Mouse (Mus musculus): Measurements from ENCODE around the gene Pnma3.
"Not testable (repeated sequence)": the region's sequence is repeated elsewhere in the genome, so short reads cannot be mapped to it uniquely, and the experiment has no call there.

The Pnma3 gene

GRCm38 (mm10) chrX:73064415-73064793 lies at the start of gene Pnma3:
Gene Pnma3 (plus strand): TSS chrX:73064787.
- DNase-seq (ENCODE audit: low read depth, low spot score), result no peak

- DNase-seq (ENCODE audit: low read depth, low spot score), result no peak
These were observed 27.6 kb upstream of the Pnma3 start, which contains the start of gene Pnma5 for GRCm38 (mm10) chrX:73037003-73037402. Gene Pnma5 (minus strand): TSS chrX:73037103.

GRCm38 (mm10) chrX:73038831-73039230 lies 25.8 kb upstream of the Pnma3 start:
- no peak for DNase-seq (ENCODE audit: low read depth, low spot score)

GRCm38 (mm10) chrX:73039666-73040065 lies 24.9 kb upstream of the Pnma3 start:
- peak; percentile 35 for DNase-seq (ENCODE audit: low read depth, low spot score)

- peak; percentile 90 for DNase-seq (ENCODE audit: low read depth, low spot score)
These were observed 10.6 kb upstream of the Pnma3 start for GRCm38 (mm10) chrX:73053860-73054563.

- no peak for DNase-seq (ENCODE audit: low read depth, low spot score)
These were observed 3.1 kb upstream of the Pnma3 start for GRCm38 (mm10) chrX:73061528-73061927.

GRCm38 (mm10) chrX:73062323-73062722 lies 2.3 kb upstream of the Pnma3 start:
- DNase-seq (ENCODE audit: low read depth, low spot score), result no peak

- no peak for DNase-seq (ENCODE audit: low read depth, low spot score)
These were observed 824 bp upstream of the Pnma3 start for GRCm38 (mm10) chrX:73063512-73064414.

- not testable (repeated sequence) for DNase-seq (ENCODE audit: low read depth, low spot score)
These were observed 2.3 kb downstream of the Pnma3 start for GRCm38 (mm10) chrX:73066765-73067312.

GRCm38 (mm10) chrX:73082267-73083055 lies 17.9 kb downstream of the Pnma3 start, which contains the start of gene Xlr4a:
Gene Xlr4a (minus strand): TSS chrX:73082478.
- DNase-seq (ENCODE audit: low read depth, low spot score), result not testable (repeated sequence)

GRCm38 (mm10) chrX:73096941-73097508 lies 32.4 kb downstream of the Pnma3 start, which contains the start of gene Xlr3a:
Gene Xlr3a (minus strand): TSS chrX:73097095.
- peak; percentile 55 for DNase-seq (ENCODE audit: low read depth, low spot score)

GRCm38 (mm10) chrX:73116747-73117146 lies 52.2 kb downstream of the Pnma3 start, which contains the start of gene Gm14685:
Gene Gm14685 (plus strand): TSS chrX:73117047.
- DNase-seq (ENCODE audit: low read depth, low spot score), result not testable (repeated sequence)
